18 mouse cellular contexts compared by ENCODE assay signal in genomic region chr17:67941026-67941425, GRCm38 (mm10).
"Had no signal": no experiment of that assay in that cellular context is flagged by ENCODE, and none has a peak within 500 bp of the region (broad histone marks: within the 10 kb centered on the region; RNA-seq: fewer than 3 reads in every experiment).

No protein-coding gene starts in this region.

- ATAC-seq: liver, postnatal 0 days; midbrain, embryonic 16.5 days had no signal

- H3K9me3 ChIP-seq: limb, embryonic 15.5 days; liver, embryonic 13.5 days; lung, embryonic 15.5 days; midbrain, embryonic 12.5 days; neural tube, embryonic 13.5 days had no signal

- H3K27me3 ChIP-seq: limb, embryonic 15.5 days; liver, embryonic 13.5 days; lung, embryonic 15.5 days; midbrain, embryonic 12.5 days; neural tube, embryonic 13.5 days had no signal

- H3K4me3 ChIP-seq: limb, embryonic 15.5 days; liver, embryonic 13.5 days; lung, embryonic 15.5 days; midbrain, embryonic 12.5 days; neural tube, embryonic 13.5 days had no signal

- H3K27ac ChIP-seq: kidney, postnatal 0 days; limb, embryonic 15.5 days; liver, embryonic 13.5 days; lung, embryonic 15.5 days; macrophage; midbrain, embryonic 12.5 days; neural tube, embryonic 13.5 days had no signal

- H3K4me1 ChIP-seq: liver, embryonic 13.5 days had no signal

- H3K36me3 ChIP-seq: limb, embryonic 15.5 days; liver, embryonic 13.5 days; lung, embryonic 15.5 days; midbrain, embryonic 12.5 days; neural tube, embryonic 13.5 days had no signal

- DNase-seq: kidney, postnatal 36 days; layer of hippocampus, adult 9-11 months; layer of hippocampus, postnatal 36 days; liver, embryonic 13.5 days; liver, postnatal 0 days; lung, postnatal 14 days; retina, postnatal 1 day; right cerebral cortex, postnatal 4 days; spleen, adult 18-20 months; thymus, adult 2 months; thymus, postnatal 25 days had no signal
